In the genomic region with DNA sequence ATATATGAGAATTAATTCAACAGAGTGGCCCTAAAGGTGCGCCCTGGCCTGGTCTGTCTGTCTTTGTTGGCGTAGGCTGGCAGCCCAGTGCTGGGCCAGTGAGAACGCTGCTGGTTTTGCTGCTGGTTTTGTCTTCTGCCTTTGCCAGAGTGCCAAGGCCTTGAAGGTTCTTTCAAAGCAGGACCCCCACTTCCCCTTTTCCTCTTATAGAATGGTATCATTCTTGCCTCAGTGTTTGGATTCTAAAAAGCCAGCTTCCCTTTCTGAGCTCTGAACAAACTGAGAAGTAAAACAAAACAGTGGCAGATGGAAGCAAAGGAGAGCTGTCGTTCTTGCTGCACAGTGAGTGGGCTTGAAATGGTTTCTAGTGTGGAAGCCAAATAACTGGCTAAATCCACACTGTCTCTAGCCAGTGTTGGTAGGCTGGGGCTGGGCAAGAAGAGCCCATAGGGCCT, we compare ENCODE assay signal across 8 mouse cellular contexts.
DNase-seq lines count a peak whose midpoint lies in the region; ATAC-seq and TF ChIP-seq lines count a peak whose summit lies in the region.

No protein-coding gene starts in this region.

- no peaks in the 10 kb centered on the region for H3K36me3 ChIP-seq in liver, adult 2 months (ENCODE audit: control insufficient read depth, insufficient read depth, low read length)
- no peaks in the 10 kb centered on the region for H3K36me3 ChIP-seq in hindbrain, embryonic 12.5 days
- no peaks in the 10 kb centered on the region for H3K36me3 ChIP-seq in midbrain, embryonic 14.5 days (ENCODE audit: control insufficient read depth, insufficient read depth, low read length)
- no peaks in the 10 kb centered on the region for H3K36me3 ChIP-seq in embryonic facial prominence, embryonic 10.5 days (replicated peaks)

- H3K4me2 ChIP-seq in hindbrain, embryonic 12.5 days (replicated peaks), result no peak overlapping the region
- H3K4me2 ChIP-seq in midbrain, embryonic 14.5 days (ENCODE audit: low read length), result no peak overlapping the region

- no peak for ATAC-seq in hindbrain, embryonic 12.5 days (ENCODE audit: low FRiP score)
- ATAC-seq in midbrain, embryonic 14.5 days (ENCODE audit: low FRiP score, low TSS enrichment), result no peak

- no peaks in the 10 kb centered on the region for H3K79me2 ChIP-seq in liver, adult 2 months (ENCODE audit: control insufficient read depth, insufficient read depth, low read length)

- intact Hi-C loops in heart, postnatal 10 days (cut with DNase I), result no loop called here

- H3K4me3 ChIP-seq in liver, adult 2 months (ENCODE audit: insufficient read depth, low read depth, low read length), result no peak overlapping the region
- H3K4me3 ChIP-seq in brown adipose tissue, adult 24 weeks (ENCODE audit: insufficient read depth, low read depth, low read length), result no peak overlapping the region
- H3K4me3 ChIP-seq in hindbrain, embryonic 12.5 days, result no peak overlapping the region
- H3K4me3 ChIP-seq in midbrain, embryonic 14.5 days (replicated peaks; ENCODE audit: low read depth, low read length), result no peak overlapping the region
- no peak overlapping the region for H3K4me3 ChIP-seq in embryonic facial prominence, embryonic 10.5 days

- H3K27ac ChIP-seq in liver, adult 2 months (replicated peaks; ENCODE audit: insufficient read depth, low read depth, low read length), result no peak overlapping the region
- H3K27ac ChIP-seq in brown adipose tissue, adult 24 weeks (replicated peaks; ENCODE audit: low read depth, low read length), result 0 out of 2 replicates have a peak overlapping the region, but pooled peaks have one; percentile 10
- peak overlapping the region; percentile 57 for H3K27ac ChIP-seq in hindbrain, embryonic 12.5 days
- 0 out of 2 replicates have a peak overlapping the region, but pooled peaks have one; percentile 37 for H3K27ac ChIP-seq in midbrain, embryonic 14.5 days (replicated peaks; ENCODE audit: low read depth, low read length)
- H3K27ac ChIP-seq in embryonic facial prominence, embryonic 10.5 days (replicated peaks), result no peak overlapping the region

- WGBS in liver, adult 2 months, result 87% methylated on average over 4 of the region's 4 CpGs
- 80% methylated on average over 4 of the region's 4 CpGs for WGBS in hindbrain, embryonic 12.5 days
- 75% methylated on average over 4 of the region's 4 CpGs for WGBS in midbrain, embryonic 14.5 days
- WGBS in embryonic facial prominence, embryonic 10.5 days, result 93% methylated on average over 4 of the region's 4 CpGs

- peak; percentile 10 for DNase-seq in liver, adult 2 months (ENCODE audit: extremely low read depth, low read depth, low spot score)
- no peak for DNase-seq in liver
- no peak for DNase-seq in midbrain, embryonic 14.5 days
- no peak for DNase-seq in kidney, adult 18-20 months
- no peak for DNase-seq in heart, postnatal 10 days
- DNase-seq in embryonic facial prominence, embryonic 10.5 days (ENCODE audit: low spot score), result no peak

- no peaks in the 10 kb centered on the region for H3K27me3 ChIP-seq in liver, adult 2 months (ENCODE audit: control insufficient read depth, insufficient read depth, low read length)
- H3K27me3 ChIP-seq in hindbrain, embryonic 12.5 days, result no peaks in the 10 kb centered on the region
- H3K27me3 ChIP-seq in midbrain, embryonic 14.5 days (ENCODE audit: control insufficient read depth, insufficient read depth, low read length), result no peaks in the 10 kb centered on the region
- H3K27me3 ChIP-seq in embryonic facial prominence, embryonic 10.5 days (replicated peaks; ENCODE audit: low read depth, poor library complexity, severe bottlenecking), result no peaks in the 10 kb centered on the region

- no peaks in the 10 kb centered on the region for H3K4me1 ChIP-seq in liver, adult 2 months (ENCODE audit: control insufficient read depth, insufficient read depth, low read length)
- 0 out of 2 replicates have a peak, but pooled peaks cover 2% of the 10 kb centered on the region for H3K4me1 ChIP-seq in brown adipose tissue, adult 24 weeks (ENCODE audit: control insufficient read depth, insufficient read depth, insufficient read length, low read length)
- peaks cover 44% of the 10 kb centered on the region for H3K4me1 ChIP-seq in hindbrain, embryonic 12.5 days
- H3K4me1 ChIP-seq in midbrain, embryonic 14.5 days (ENCODE audit: control insufficient read depth, insufficient read depth, low read length), result peaks cover 20% of the 10 kb centered on the region
- peaks cover 6% of the 10 kb centered on the region for H3K4me1 ChIP-seq in embryonic facial prominence, embryonic 10.5 days

- H3K9ac ChIP-seq in liver, adult 2 months (ENCODE audit: low read depth, low read length), result no peak overlapping the region
- no peak overlapping the region for H3K9ac ChIP-seq in hindbrain, embryonic 12.5 days
- no peak overlapping the region for H3K9ac ChIP-seq in midbrain, embryonic 14.5 days (replicated peaks; ENCODE audit: low read length)

- TF ChIP-seq CTCF in liver, adult 2 months (IDR thresholded peaks at IDR 0.05; ENCODE audit: low read depth, low read length), result no peak

- no peak for TF ChIP-seq POLR2A in liver, adult 2 months (IDR thresholded peaks at IDR 0.05; ENCODE audit: extremely low read depth, insufficient read depth, low read length)

- no peaks in the 10 kb centered on the region for H3K9me3 ChIP-seq in hindbrain, embryonic 12.5 days (replicated peaks)
- H3K9me3 ChIP-seq in midbrain, embryonic 14.5 days (ENCODE audit: control insufficient read depth, low read length), result no peaks in the 10 kb centered on the region
- no peaks in the 10 kb centered on the region for H3K9me3 ChIP-seq in embryonic facial prominence, embryonic 10.5 days

Comparison
In these comparisons a context has a peak if more than half of its experiments do, and no peak if none do; other contexts are left out.
1. H3K27ac ChIP-seq: peak in brown adipose tissue, adult 24 weeks (single experiment), hindbrain, embryonic 12.5 days (single experiment) and midbrain, embryonic 14.5 days (single experiment); none in liver, adult 2 months (single experiment) and embryonic facial prominence, embryonic 10.5 days (single experiment).